Mouse (Mus musculus) right cerebral cortex, adult 2 months (tissue): ENCODE measurements at regions not wholly inside any gene's neighbourhood (a gene's known extent, or its start where the extent isn't known, plus 50 kb on each side); places are given as distances from the start of the nearest gene placed in this dataset.
A peak's percentile ranks its signal among the peaks of the same experiment; 100 is the strongest.

Experiments used
- DNase-seq, 2 experiments: peaks; one replicate each; pipeline ENCODE4 v3.0.0; 2021 to 2022; ENCODE audit warnings: low spot score in 2 of 2

DNA sequence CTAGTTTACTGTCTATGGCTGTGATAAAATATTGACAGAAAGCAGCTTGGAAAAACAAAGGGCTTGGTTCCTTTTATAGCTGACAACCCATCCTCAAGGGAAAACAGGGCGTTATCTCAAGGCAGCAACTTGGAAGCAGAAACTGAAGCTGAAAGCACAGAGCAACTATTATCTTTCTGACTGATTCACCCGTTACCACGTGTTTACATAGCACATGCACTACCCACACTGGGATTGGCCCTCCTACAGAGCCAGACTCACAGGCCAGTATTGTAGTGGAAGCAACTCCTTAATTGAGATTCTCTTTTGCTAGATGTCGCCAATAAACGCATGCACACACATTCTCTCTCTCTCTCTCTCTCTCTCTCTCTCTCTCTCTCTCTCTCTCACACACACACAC, 465.5 kb downstream of the Pros1 start:
- peak in 1 of 2 experiments; percentile 4 for DNase-seq

DNA sequence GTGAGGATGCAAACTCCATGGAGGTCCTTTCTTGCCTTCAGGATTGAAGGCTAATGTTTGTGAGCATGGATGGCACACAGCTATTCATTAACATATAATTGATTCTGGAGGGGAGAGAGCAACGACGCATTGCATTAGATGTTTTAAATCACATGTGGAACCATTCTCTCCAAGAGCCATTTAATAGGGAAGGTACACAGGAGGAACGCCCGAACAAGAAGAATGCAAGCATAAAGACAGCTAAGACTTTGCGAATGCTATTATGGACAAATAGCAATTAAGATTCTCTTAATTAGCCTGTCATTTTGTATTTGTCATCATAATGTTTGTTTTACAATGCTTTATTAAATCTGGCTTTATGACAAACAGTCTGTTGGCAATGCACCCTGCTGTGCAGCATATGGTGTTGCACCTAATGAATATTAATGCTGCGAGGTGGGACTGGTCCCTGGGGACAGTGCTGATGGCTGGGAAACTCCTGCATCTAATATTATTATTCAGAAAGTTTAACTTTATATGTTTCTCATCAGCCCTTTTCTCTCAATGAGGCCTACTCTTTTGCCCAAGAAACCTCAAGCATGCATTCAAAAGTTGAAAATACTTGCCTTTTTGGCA, 497.5 kb downstream of the Pros1 start:
- DNase-seq: no peak

DNA sequence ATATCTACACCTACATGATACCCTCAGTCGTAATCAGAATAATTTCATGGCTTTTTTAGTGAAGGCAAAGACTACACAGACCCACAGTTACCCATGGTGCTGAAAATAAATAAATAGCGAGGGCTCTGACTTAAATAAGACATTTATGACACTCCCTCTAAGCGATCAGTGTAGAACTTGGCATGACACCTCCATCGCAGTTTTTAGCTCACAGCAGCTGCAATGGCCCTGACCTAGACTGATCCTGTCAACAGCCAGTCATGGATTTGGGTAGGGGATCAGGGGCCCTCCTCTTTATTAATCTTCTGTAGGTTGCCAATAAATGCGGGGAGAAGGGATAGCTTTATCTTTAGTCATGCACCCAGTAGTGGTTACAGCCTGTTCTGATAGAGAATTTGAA, 494.1 kb downstream of the Epha3 start:
- DNase-seq: no peak

DNA sequence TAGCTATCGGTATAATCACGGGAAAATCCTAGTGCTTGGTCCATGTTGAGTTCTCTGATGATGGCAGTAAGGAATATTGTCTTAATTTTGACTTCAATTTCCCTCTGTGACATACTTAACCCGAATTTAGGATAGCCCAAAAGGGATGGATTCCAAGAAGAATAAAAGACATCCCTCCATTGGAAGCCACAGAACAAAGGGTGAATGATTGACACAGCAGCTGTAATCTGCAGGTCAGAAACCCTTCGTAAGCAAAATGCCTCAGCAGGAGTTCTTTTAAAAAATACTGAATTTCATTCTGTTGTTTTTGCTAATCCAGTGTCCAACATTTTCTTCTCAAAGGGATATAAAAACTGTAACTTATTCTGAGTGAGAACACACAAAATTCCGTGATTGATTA, 492.7 kb downstream of the Epha3 start:
- no peak for DNase-seq

DNA sequence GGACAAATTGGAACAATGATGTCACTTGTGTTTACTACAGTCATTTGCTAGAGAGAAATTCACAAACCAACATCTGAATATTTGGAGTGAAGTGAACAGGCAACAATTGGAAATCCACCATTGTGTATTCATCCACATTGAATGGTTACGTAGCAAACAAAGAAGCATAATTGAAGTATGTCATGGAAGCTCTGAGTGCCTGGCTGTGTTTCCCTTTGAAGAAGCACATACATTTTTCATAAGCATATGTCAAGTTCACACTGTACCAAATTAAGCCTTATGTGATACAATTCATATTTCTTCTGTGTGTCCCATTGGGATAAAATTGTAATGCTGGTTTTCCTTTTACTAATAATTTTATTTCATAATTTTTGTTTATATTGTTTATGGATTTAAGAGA, 459.0 kb downstream of the Epha3 start:
- no peak for DNase-seq

DNA sequence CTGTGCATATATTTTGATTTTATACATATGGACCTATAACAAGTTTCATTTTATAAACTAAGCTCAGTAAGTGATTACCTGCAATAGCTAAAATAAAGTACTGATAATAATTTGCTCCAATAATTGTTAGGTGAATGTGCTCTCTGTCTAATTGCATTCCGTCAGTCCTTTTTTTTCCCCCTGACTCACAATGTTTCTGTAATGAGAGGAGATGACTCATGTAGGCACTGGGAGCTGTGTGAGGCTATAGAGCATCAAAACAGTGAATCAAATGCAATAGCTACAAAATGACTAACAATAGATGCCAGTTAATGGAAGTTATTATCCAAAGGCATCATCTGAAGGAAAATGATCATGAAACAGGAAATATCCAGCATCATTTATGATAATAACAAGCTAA, 451.3 kb downstream of the Epha3 start:
- no peak for DNase-seq

DNA sequence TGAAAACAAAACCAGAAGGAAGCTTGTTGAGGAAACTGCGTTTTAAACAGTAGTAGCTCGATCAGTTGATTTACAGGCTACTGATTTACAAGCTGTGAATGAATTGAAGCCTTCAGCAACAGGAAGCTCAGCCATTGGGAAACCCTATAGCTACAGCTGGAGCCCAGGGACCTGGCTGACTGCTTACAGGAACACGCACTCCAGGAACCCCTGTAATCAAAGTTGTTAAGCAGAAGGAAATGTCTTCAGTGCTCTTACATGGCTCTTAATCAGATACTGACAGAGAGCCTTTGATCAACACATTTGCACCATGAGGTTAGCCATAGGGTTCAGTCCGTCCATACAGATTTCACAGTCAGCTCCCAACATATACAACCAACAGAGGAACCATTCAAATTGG, 411.7 kb downstream of the Epha3 start:
- DNase-seq: no peak

DNA sequence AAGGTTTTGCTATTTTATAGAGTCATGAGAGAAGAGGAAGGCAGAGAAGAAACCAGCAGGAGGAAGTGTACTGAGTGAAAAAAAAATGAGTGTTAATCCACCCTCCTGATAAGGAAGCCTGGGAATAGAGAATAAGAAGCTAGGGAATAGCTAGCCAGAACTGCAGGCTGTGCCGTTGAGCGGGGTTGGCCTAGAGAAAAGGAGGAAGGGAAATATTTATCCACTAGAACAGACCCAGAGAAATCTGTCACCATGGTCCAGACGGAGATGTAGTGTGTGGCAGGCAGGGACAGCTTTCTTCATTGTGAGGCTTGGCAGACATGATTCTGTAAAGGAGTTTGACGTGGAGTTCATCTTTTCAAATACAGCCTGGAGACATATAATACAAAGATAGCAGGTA, 397.4 kb downstream of the Epha3 start:
- DNase-seq: no peak

DNA sequence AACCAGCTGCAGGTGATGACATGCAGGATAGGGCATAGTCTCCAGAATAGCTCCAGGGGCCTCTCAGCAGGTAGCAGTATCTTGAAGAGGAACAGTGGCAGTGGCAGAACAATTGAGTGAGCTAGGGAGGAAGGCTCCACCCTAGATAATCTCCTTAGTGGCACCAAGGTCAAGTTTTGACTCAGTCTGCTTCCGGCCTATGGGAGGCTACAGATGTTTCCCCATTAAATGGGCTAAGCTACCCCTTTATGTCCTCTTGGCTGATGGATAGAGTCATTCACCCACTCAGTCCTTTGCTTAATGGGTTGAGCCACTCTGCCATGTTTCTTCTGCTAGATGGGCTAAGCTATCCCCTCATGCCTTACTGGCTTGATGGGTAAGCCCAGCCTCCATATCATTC, 395.1 kb downstream of the Epha3 start:
- no peak for DNase-seq
